22 mouse cellular contexts compared by ENCODE assay signal in genomic region chr3:120083171-120083932, GRCm38 (mm10).
DNase-seq lines count a peak whose midpoint lies in the region; ATAC-seq and TF ChIP-seq lines count a peak whose summit lies in the region.
"Had no signal": no experiment of that assay in that cellular context is flagged by ENCODE, and none has a peak within 500 bp of the region (broad histone marks: within the 10 kb centered on the region; RNA-seq: fewer than 3 reads in every experiment).

No protein-coding gene starts in this region.

- no peak overlapping the region for H3K9ac ChIP-seq in forebrain, embryonic 11.5 days (ENCODE audit: low read length)
- no peak overlapping the region for H3K9ac ChIP-seq in forebrain, embryonic 15.5 days (replicated peaks)
- H3K9ac ChIP-seq in hindbrain, embryonic 16.5 days (ENCODE audit: low read depth, low read length), result no peak overlapping the region
- no peak overlapping the region for H3K9ac ChIP-seq in hindbrain, postnatal 0 days (replicated peaks; ENCODE audit: low read length)
- no peak overlapping the region for H3K9ac ChIP-seq in forebrain, embryonic 16.5 days (replicated peaks; ENCODE audit: low read depth, low read length)
- H3K9ac ChIP-seq: hindbrain, embryonic 12.5 days; hindbrain, embryonic 15.5 days had no signal

- 81% methylated on average over 7 of the region's 7 CpGs for WGBS in forebrain, embryonic 11.5 days
- WGBS in forebrain, embryonic 15.5 days, result 60% methylated on average over 7 of the region's 7 CpGs
- WGBS in hindbrain, embryonic 16.5 days, result 79% methylated on average over 7 of the region's 7 CpGs
- WGBS in hindbrain, postnatal 0 days, result 80% methylated on average over 7 of the region's 7 CpGs
- 55% methylated on average over 7 of the region's 7 CpGs for WGBS in forebrain, embryonic 16.5 days

- no peak overlapping the region for H3K4me2 ChIP-seq in forebrain, embryonic 11.5 days (ENCODE audit: low read depth, low read length, severe bottlenecking)
- H3K4me2 ChIP-seq in forebrain, embryonic 15.5 days (replicated peaks), result no peak overlapping the region
- H3K4me2 ChIP-seq in hindbrain, embryonic 16.5 days (ENCODE audit: low read length), result no peak overlapping the region
- H3K4me2 ChIP-seq in hindbrain, postnatal 0 days (ENCODE audit: low read depth, low read length), result no peak overlapping the region
- H3K4me2 ChIP-seq in forebrain, embryonic 16.5 days (ENCODE audit: low read length), result no peak overlapping the region
- H3K4me2 ChIP-seq: heart, embryonic 11.5 days; hindbrain, embryonic 12.5 days; hindbrain, embryonic 15.5 days had no signal

- H3K4me1 ChIP-seq in forebrain, embryonic 11.5 days (replicated peaks; ENCODE audit: control insufficient read depth, insufficient read depth, low read length), result no peaks in the 10 kb centered on the region
- H3K4me1 ChIP-seq in forebrain, embryonic 15.5 days, result no peaks in the 10 kb centered on the region
- no peaks in the 10 kb centered on the region for H3K4me1 ChIP-seq in hindbrain, embryonic 16.5 days (ENCODE audit: control insufficient read depth, insufficient read depth, low read depth, low read length)
- no peaks in the 10 kb centered on the region for H3K4me1 ChIP-seq in hindbrain, postnatal 0 days (ENCODE audit: insufficient read depth, low read length)
- H3K4me1 ChIP-seq in forebrain, embryonic 16.5 days (replicated peaks; ENCODE audit: control insufficient read depth, insufficient read depth, low read length), result 0 out of 2 replicates have a peak, but pooled peaks cover 2% of the 10 kb centered on the region
- H3K4me1 ChIP-seq: hindbrain, embryonic 12.5 days; hindbrain, embryonic 15.5 days had no signal

- no peak for TF ChIP-seq CTCF in hindbrain, postnatal 0 days (IDR thresholded peaks at IDR 0.05; ENCODE audit: low read depth)

- H3K27ac ChIP-seq in forebrain, embryonic 11.5 days (ENCODE audit: low read depth, low read length), result no peak overlapping the region
- no peak overlapping the region for H3K27ac ChIP-seq in forebrain, embryonic 15.5 days (replicated peaks)
- no peak overlapping the region for H3K27ac ChIP-seq in hindbrain, embryonic 16.5 days (ENCODE audit: low read depth, low read length)
- no peak overlapping the region for H3K27ac ChIP-seq in hindbrain, postnatal 0 days
- no peak overlapping the region for H3K27ac ChIP-seq in forebrain, embryonic 16.5 days (ENCODE audit: low read length)
- H3K27ac ChIP-seq: heart, adult 2 months; hindbrain, embryonic 12.5 days; hindbrain, embryonic 15.5 days had no signal

- no peaks in the 10 kb centered on the region for H3K36me3 ChIP-seq in forebrain, embryonic 11.5 days (ENCODE audit: control insufficient read depth, insufficient read depth, low read length)
- H3K36me3 ChIP-seq in forebrain, embryonic 15.5 days, result no peaks in the 10 kb centered on the region
- no peaks in the 10 kb centered on the region for H3K36me3 ChIP-seq in hindbrain, embryonic 16.5 days (ENCODE audit: control insufficient read depth, insufficient read depth, low read length)
- no peaks in the 10 kb centered on the region for H3K36me3 ChIP-seq in hindbrain, postnatal 0 days (ENCODE audit: insufficient read depth, low read length)
- H3K36me3 ChIP-seq in forebrain, embryonic 16.5 days (ENCODE audit: control insufficient read depth, insufficient read depth), result no peaks in the 10 kb centered on the region
- H3K36me3 ChIP-seq: hindbrain, embryonic 12.5 days; hindbrain, embryonic 15.5 days had no signal

- no peaks in the 10 kb centered on the region for H3K9me3 ChIP-seq in forebrain, embryonic 11.5 days (ENCODE audit: control insufficient read depth, low read length)
- H3K9me3 ChIP-seq in forebrain, embryonic 15.5 days, result no peaks in the 10 kb centered on the region
- H3K9me3 ChIP-seq in hindbrain, embryonic 16.5 days (ENCODE audit: control insufficient read depth, low read length), result no peaks in the 10 kb centered on the region
- H3K9me3 ChIP-seq in hindbrain, postnatal 0 days (ENCODE audit: low read length), result no peaks in the 10 kb centered on the region
- H3K9me3 ChIP-seq in forebrain, embryonic 16.5 days (ENCODE audit: control insufficient read depth, low read length), result no peaks in the 10 kb centered on the region
- H3K9me3 ChIP-seq: hindbrain, embryonic 12.5 days; hindbrain, embryonic 15.5 days had no signal

- ATAC-seq in forebrain, embryonic 11.5 days (replicated peaks; ENCODE audit: low FRiP score), result peak; percentile 63; the same call in 1 of the 2 replicates
- ATAC-seq in forebrain, embryonic 15.5 days (replicated peaks), result no peak
- ATAC-seq in hindbrain, embryonic 16.5 days, result peak; percentile 40; the same call in 1 of the 2 replicates
- no peak for ATAC-seq in hindbrain, postnatal 0 days
- ATAC-seq in forebrain, embryonic 16.5 days, result peak; percentile 33; the same call in 1 of the 2 replicates
- ATAC-seq: inflammation-experienced regulatory T-cells, adult 6 months; intestine, embryonic 16.5 days; Patski had no signal

- no peak overlapping the region for H3K4me3 ChIP-seq in forebrain, embryonic 11.5 days (ENCODE audit: low read depth, low read length)
- no peak overlapping the region for H3K4me3 ChIP-seq in forebrain, embryonic 15.5 days
- H3K4me3 ChIP-seq in hindbrain, embryonic 16.5 days (ENCODE audit: low read length), result no peak overlapping the region
- H3K4me3 ChIP-seq in hindbrain, postnatal 0 days (ENCODE audit: low read length), result no peak overlapping the region
- H3K4me3 ChIP-seq in forebrain, embryonic 16.5 days (replicated peaks; ENCODE audit: low read length), result no peak overlapping the region
- H3K4me3 ChIP-seq: heart, adult 2 months; hindbrain, embryonic 12.5 days; hindbrain, embryonic 15.5 days had no signal

- H3K27me3 ChIP-seq in forebrain, embryonic 11.5 days (ENCODE audit: control insufficient read depth, insufficient read depth, low read length), result no peaks in the 10 kb centered on the region
- H3K27me3 ChIP-seq in forebrain, embryonic 15.5 days, result no peaks in the 10 kb centered on the region
- H3K27me3 ChIP-seq in hindbrain, embryonic 16.5 days (replicated peaks; ENCODE audit: control insufficient read depth, insufficient read depth, low read length), result no peaks in the 10 kb centered on the region
- no peaks in the 10 kb centered on the region for H3K27me3 ChIP-seq in hindbrain, postnatal 0 days (ENCODE audit: insufficient read depth, low read length)
- H3K27me3 ChIP-seq in forebrain, embryonic 16.5 days (replicated peaks; ENCODE audit: control insufficient read depth, insufficient read depth, low read length), result no peaks in the 10 kb centered on the region
- H3K27me3 ChIP-seq: hindbrain, embryonic 12.5 days; hindbrain, embryonic 15.5 days; Patski had no signal

- no peak for DNase-seq in forebrain, embryonic 11.5 days (ENCODE audit: low spot score)
- DNase-seq in hindbrain, postnatal 0 days (ENCODE audit: low spot score), result no peak
- DNase-seq in retina, postnatal 7 days (ENCODE audit: low read depth, low spot score), result peak; percentile 6
- DNase-seq in kidney, postnatal 25 days, result no peak
- DNase-seq in MN1 (ENCODE audit: low spot score), result no peak
- DNase-seq: adrenal gland, postnatal 10 days; adrenal gland, postnatal 36 days; cerebellum, adult 11 months; cerebellum, adult 2 months; cerebellum, postnatal 14 days; gastrocnemius, postnatal 36 days; heart, adult 2 months; kidney, adult 18-20 months had no signal

Comparison
In these comparisons a context has a peak if more than half of its experiments do, and no peak if none do; other contexts are left out.
1. ATAC-seq: peak in forebrain, embryonic 11.5 days (single experiment), hindbrain, embryonic 16.5 days (single experiment) and forebrain, embryonic 16.5 days (single experiment); none in forebrain, embryonic 15.5 days (single experiment) and hindbrain, postnatal 0 days (single experiment).